Mouse (Mus musculus) limb, embryonic 15.5 days (tissue): ENCODE measurements around the gene Avp. TPM values are rescaled to one million over a fixed set of nuclear protein-coding genes. Genes with fewer than 3 reads are reported as not detected.

ENCODE experiments used
- ATAC-seq: fragments of 200-750 bp; cut with Nextera tagmentation; 2 replicates; pipeline ENCODE4 v1.8.0; 2017; ENCODE audit warnings: low read depth, moderate TSS enrichment; ENCODE audit not compliant: insufficient number of reproducible peaks, low FRiP score, low TSS enrichment
- H3K27ac ChIP-seq: fragments of 300-500 bp; sonication (generic); 2 replicates; pipeline ENCODE4 v1.5.1; 2015; ENCODE audit warnings: moderate library complexity, mild to moderate bottlenecking, inconsistent platforms
- H3K27me3 ChIP-seq: fragments of 300-500 bp; sonication (generic); 2 replicates; pipeline ENCODE4 v1.6.1; 2015; ENCODE audit warnings: inconsistent platforms
- H3K36me3 ChIP-seq: fragments of 300-500 bp; sonication (generic); 2 replicates; pipeline ENCODE4 v1.6.1; 2015; ENCODE audit warnings: inconsistent platforms
- H3K4me1 ChIP-seq: fragments of 300-500 bp; sonication (generic); 2 replicates; pipeline ENCODE4 v1.6.1; 2015; ENCODE audit warnings: inconsistent platforms
- H3K4me2 ChIP-seq: fragments of 300-500 bp; sonication (generic); 2 replicates; pipeline ENCODE4 v1.6.1; 2015; ENCODE audit warnings: mild to moderate bottlenecking, inconsistent platforms
- H3K4me3 ChIP-seq: fragments of 300-500 bp; sonication (generic); 2 replicates; pipeline ENCODE4 v1.5.1; 2015; ENCODE audit warnings: mild to moderate bottlenecking, inconsistent platforms
- H3K9ac ChIP-seq: fragments of 300-500 bp; sonication (generic); 2 replicates; pipeline ENCODE4 v1.6.1; 2015; ENCODE audit warnings: inconsistent platforms
- H3K9me3 ChIP-seq: fragments of 300-500 bp; sonication (generic); 2 replicates; pipeline ENCODE4 v1.6.1; 2016; ENCODE audit warnings: inconsistent platforms
- WGBS: fragments of 180-500 bp; shearing (Covaris S2); methylation state at CpG from one replicate; pipeline ENCODE4 v1.1.7; 2015; 5-methylcytosine and 5-hydroxymethylcytosine counted together
- polyA plus RNA-seq: library from polyadenylated mRNA; unstranded; fragments of >200 nt; fragmentation: Nextera tagmentation; extraction: Ambion mirVana; gene quantifications from 2 replicates; pipeline ENCODE4 v1.2.1, GENCODE M21; 2015

The Avp gene
- polyA plus RNA-seq, result not detected in 2 replicates

DNA sequence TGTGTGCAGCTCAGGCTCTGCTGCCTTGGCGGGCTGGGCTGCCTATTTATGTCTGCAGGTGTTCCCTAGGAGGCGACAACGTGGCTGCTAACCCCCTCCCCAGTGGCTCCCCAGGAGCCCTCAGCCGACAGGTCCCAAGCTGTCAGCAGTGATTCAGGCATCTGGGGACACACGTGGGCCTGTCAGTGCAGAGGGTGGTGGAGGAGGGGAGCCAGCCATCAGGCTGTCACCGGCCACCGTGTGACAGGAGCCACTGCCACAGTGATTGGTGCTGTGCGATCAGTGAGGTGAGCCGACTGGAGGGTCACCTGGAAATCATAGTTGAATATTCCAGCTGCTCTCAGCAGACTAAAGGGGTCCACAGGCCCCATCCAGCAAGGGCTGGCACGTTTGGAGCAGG, at the start of gene Avp:
Gene Avp, minus strand, starts transcription at position 3 of the 400 bp plus-strand sequence.
- Histone ChIP-seq H3K9me3 (no peaks in the 10 kb centered on the region), H3K9ac (no peak within 1 kb of the TSS), H3K4me1 (peaks cover 20% of the 10 kb centered on the region), H3K27ac (no peak within 1 kb of the TSS), H3K4me3 (peak within 1 kb of the TSS; percentile 39; the same call in 1 of the 2 replicates), H3K36me3 (no peaks in the 10 kb centered on the region), H3K4me2 (no peak within 1 kb of the TSS), H3K27me3 (peaks cover 57% of the 10 kb centered on the region)
- ATAC-seq, result no peak
- WGBS, result 30% methylated on average over 10 of the region's 10 CpGs

- WGBS, result under 1% methylated on average over 25 of the region's 25 CpGs
- Histone ChIP-seq H3K4me1 (peaks cover 16% of the 10 kb centered on the region), H3K9ac (peak within 1 kb of the TSS; percentile 96), H3K27ac (peak within 1 kb of the TSS; percentile 82), H3K27me3 (peaks cover 14% of the 10 kb centered on the region), H3K9me3 (no peaks in the 10 kb centered on the region), H3K4me2 (peak within 1 kb of the TSS; percentile 81), H3K4me3 (peak within 1 kb of the TSS; percentile 100), H3K36me3 (peaks cover 23% of the 10 kb centered on the region)
- ATAC-seq, result peak; percentile 66; the same call in 1 of the 2 replicates
Measured at GRCm38 (mm10) chr2:130629839-130630203, 47.5 kb upstream of the Avp start, which contains the start of the genes Fastkd5 and Ubox5. Gene Fastkd5 (minus strand): TSS chr2:130630027. Gene Ubox5 (minus strand): TSS chr2:130630038.

GRCm38 (mm10) chr2:130629080-130629838, 46.9 kb upstream of the Avp start:
- peak overlapping the region; percentile 96 for H3K9ac ChIP-seq
- H3K4me3 ChIP-seq, result peak overlapping the region; percentile 100
- WGBS, result 2% methylated on average over 37 of the region's 37 CpGs
- H3K27ac ChIP-seq, result peak overlapping the region; percentile 82
- peak overlapping the region; percentile 81 for H3K4me2 ChIP-seq
- ATAC-seq, result peak; percentile 51; the same call in 1 of the 2 replicates
- H3K9me3 ChIP-seq, result no peaks in the 10 kb centered on the region
- H3K27me3 ChIP-seq, result peaks cover 8% of the 10 kb centered on the region
- peaks cover 26% of the 10 kb centered on the region for H3K36me3 ChIP-seq
- H3K4me1 ChIP-seq, result peaks cover 11% of the 10 kb centered on the region

DNA sequence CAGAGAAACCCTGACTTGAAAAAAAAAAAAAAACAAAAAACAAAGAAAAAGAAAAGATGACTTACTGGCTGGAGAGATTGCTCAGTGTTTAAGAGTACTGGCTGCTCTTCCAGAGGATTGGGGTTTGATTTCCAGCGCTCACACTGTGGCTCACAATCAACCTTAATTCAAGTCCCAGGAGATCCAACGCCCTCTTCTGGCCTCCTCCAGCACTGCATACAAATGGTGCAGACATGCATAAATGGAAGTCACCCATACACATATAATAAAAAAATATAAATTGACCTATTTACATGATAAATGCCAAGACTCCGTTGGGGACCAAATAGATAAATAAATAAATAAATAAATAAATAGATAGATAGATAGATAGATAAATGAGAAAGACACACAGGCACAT, 46.1 kb upstream of the Avp start:
- 55% methylated on average over 3 of the region's 3 CpGs for WGBS

GRCm38 (mm10) chr2:130618972-130619371, 36.6 kb upstream of the Avp start:
- Histone ChIP-seq H3K4me2 (no peak overlapping the region), H3K9me3 (no peaks in the 10 kb centered on the region), H3K4me1 (no peaks in the 10 kb centered on the region), H3K4me3 (no peak overlapping the region), H3K27ac (no peak overlapping the region), H3K9ac (no peak overlapping the region), H3K36me3 (peaks cover 63% of the 10 kb centered on the region), H3K27me3 (no peaks in the 10 kb centered on the region)
- WGBS, result 89% methylated on average over 7 of the region's 7 CpGs
- no peak for ATAC-seq

More for the DNA sequence above, 46.1 kb upstream of the Avp start:
- no peak for ATAC-seq
- no peak overlapping the region for H3K27ac ChIP-seq
- no peaks in the 10 kb centered on the region; the same call in 1 of the 2 replicates for H3K27me3 ChIP-seq
- no peaks in the 10 kb centered on the region for H3K9me3 ChIP-seq
- no peak overlapping the region for H3K9ac ChIP-seq
- H3K4me2 ChIP-seq, result no peak overlapping the region
- H3K4me3 ChIP-seq, result peak overlapping the region; percentile 100
- H3K4me1 ChIP-seq, result peaks cover 9% of the 10 kb centered on the region
- H3K36me3 ChIP-seq, result peaks cover 30% of the 10 kb centered on the region

GRCm38 (mm10) chr2:130613091-130613490, 30.7 kb upstream of the Avp start:
- no peaks in the 10 kb centered on the region for H3K4me1 ChIP-seq
- no peak overlapping the region for H3K4me3 ChIP-seq
- peaks cover 49% of the 10 kb centered on the region for H3K36me3 ChIP-seq
- 79% methylated on average over 3 of the region's 3 CpGs for WGBS
- no peaks in the 10 kb centered on the region for H3K27me3 ChIP-seq
- ATAC-seq, result no peak
- H3K4me2 ChIP-seq, result no peak overlapping the region
- H3K9ac ChIP-seq, result no peak overlapping the region
- no peak overlapping the region for H3K27ac ChIP-seq
- no peaks in the 10 kb centered on the region for H3K9me3 ChIP-seq

DNA sequence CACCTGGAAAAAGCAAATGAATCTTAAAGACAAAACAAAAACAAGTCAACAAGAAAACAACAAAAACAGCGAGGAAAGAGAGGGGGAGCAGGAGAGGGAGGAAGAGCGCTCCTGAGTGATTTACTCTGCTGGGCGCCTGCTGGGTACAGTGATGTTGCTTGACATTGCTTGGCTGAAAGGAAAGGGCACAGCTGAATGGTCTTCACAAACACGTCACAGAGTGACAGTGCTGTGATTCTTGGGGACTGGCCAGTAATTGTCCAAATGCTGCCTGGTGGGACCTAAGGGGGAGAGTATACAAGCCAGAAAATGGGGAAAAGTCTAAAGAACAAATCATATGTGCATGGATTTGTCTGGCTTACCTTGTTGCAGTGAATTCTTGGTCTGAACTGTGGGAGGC, 19.8 kb upstream of the Avp start:
- WGBS, result 82% methylated on average over 4 of the region's 4 CpGs
- H3K36me3 ChIP-seq, result peaks cover 52% of the 10 kb centered on the region
- H3K27ac ChIP-seq, result no peak overlapping the region

GRCm38 (mm10) chr2:130598399-130598798, 16.0 kb upstream of the Avp start:
- peaks cover 67% of the 10 kb centered on the region for H3K36me3 ChIP-seq
- H3K9me3 ChIP-seq, result no peaks in the 10 kb centered on the region
- H3K4me3 ChIP-seq, result no peak overlapping the region
- no peak overlapping the region for H3K27ac ChIP-seq
- no peak overlapping the region for H3K9ac ChIP-seq
- no peaks in the 10 kb centered on the region for H3K4me1 ChIP-seq
- H3K4me2 ChIP-seq, result no peak overlapping the region
- 74% methylated on average over 3 of the region's 3 CpGs for WGBS
- no peak for ATAC-seq
- no peaks in the 10 kb centered on the region for H3K27me3 ChIP-seq

More for the DNA sequence above, 19.8 kb upstream of the Avp start:
- Histone ChIP-seq H3K4me2 (no peak overlapping the region), H3K4me1 (no peaks in the 10 kb centered on the region), H3K4me3 (no peak overlapping the region), H3K9ac (no peak overlapping the region), H3K9me3 (no peaks in the 10 kb centered on the region), H3K27me3 (no peaks in the 10 kb centered on the region)
- no peak for ATAC-seq

DNA sequence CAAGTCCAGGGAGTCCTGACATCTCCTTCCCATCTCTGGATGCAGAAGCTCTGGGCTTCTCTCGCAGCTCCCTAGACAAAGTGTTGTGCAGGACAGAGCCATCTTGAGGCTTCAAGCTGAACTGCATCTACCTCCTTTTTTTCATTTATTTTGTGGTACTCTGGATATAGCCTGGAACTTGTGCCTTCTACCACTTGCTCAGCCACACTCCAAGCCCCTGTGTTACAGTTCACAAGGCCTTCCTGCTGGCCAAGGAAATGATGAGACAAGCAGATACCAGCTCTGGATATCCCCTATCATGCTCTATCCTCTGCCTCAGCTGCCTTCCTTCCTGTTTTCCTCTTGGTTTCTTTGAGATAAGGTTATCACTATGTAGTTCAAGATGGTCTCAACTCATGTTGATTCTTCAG, 15.3 kb upstream of the Avp start:
- ATAC-seq, result no peak
- whole genome bisulfite sequencing, result 7% methylated on average over 1 of the region's 1 CpGs
- peaks cover 66% of the 10 kb centered on the region for H3K36me3 ChIP-seq

GRCm38 (mm10) chr2:130595596-130595995, 13.2 kb upstream of the Avp start:
- no peaks in the 10 kb centered on the region for H3K4me1 ChIP-seq
- H3K4me3 ChIP-seq, result no peak overlapping the region
- H3K36me3 ChIP-seq, result peaks cover 66% of the 10 kb centered on the region
- 77% methylated on average over 1 of the region's 1 CpGs for WGBS
- H3K9me3 ChIP-seq, result no peaks in the 10 kb centered on the region
- no peak overlapping the region for H3K9ac ChIP-seq
- H3K27me3 ChIP-seq, result no peaks in the 10 kb centered on the region
- no peak overlapping the region for H3K27ac ChIP-seq
- no peak for ATAC-seq
- no peak overlapping the region for H3K4me2 ChIP-seq

More for the DNA sequence above, 15.3 kb upstream of the Avp start:
- no peak overlapping the region for H3K4me2 ChIP-seq
- no peak overlapping the region for H3K27ac ChIP-seq
- no peak overlapping the region for H3K9ac ChIP-seq
- no peaks in the 10 kb centered on the region for H3K27me3 ChIP-seq
- no peak overlapping the region for H3K4me3 ChIP-seq
- no peaks in the 10 kb centered on the region for H3K9me3 ChIP-seq
- no peaks in the 10 kb centered on the region for H3K4me1 ChIP-seq

GRCm38 (mm10) chr2:130591016-130591415, 8.7 kb upstream of the Avp start:
- Histone ChIP-seq H3K36me3 (peaks cover 33% of the 10 kb centered on the region), H3K4me3 (no peak overlapping the region), H3K9me3 (no peaks in the 10 kb centered on the region), H3K4me2 (no peak overlapping the region), H3K4me1 (0 out of 2 replicates have a peak, but pooled peaks cover 5% of the 10 kb centered on the region), H3K27ac (no peak overlapping the region), H3K27me3 (no peaks in the 10 kb centered on the region), H3K9ac (no peak overlapping the region)
- no peak for ATAC-seq
- WGBS, result 93% methylated on average over 2 of the region's 2 CpGs

- H3K4me2 ChIP-seq, result no peak overlapping the region
- H3K4me3 ChIP-seq, result no peak overlapping the region
- no peak for ATAC-seq
- peaks cover 21% of the 10 kb centered on the region for H3K36me3 ChIP-seq
- H3K4me1 ChIP-seq, result 0 out of 2 replicates have a peak, but pooled peaks cover 5% of the 10 kb centered on the region
- H3K27ac ChIP-seq, result no peak overlapping the region
- no peaks in the 10 kb centered on the region for H3K9me3 ChIP-seq
- no peaks in the 10 kb centered on the region for H3K27me3 ChIP-seq
- 84% methylated on average over 2 of the region's 2 CpGs for WGBS
- H3K9ac ChIP-seq, result no peak overlapping the region
Measured at GRCm38 (mm10) chr2:130589761-130590160, 7.4 kb upstream of the Avp start.
